8 mouse cellular contexts compared by ENCODE assay signal in the genomic region with DNA sequence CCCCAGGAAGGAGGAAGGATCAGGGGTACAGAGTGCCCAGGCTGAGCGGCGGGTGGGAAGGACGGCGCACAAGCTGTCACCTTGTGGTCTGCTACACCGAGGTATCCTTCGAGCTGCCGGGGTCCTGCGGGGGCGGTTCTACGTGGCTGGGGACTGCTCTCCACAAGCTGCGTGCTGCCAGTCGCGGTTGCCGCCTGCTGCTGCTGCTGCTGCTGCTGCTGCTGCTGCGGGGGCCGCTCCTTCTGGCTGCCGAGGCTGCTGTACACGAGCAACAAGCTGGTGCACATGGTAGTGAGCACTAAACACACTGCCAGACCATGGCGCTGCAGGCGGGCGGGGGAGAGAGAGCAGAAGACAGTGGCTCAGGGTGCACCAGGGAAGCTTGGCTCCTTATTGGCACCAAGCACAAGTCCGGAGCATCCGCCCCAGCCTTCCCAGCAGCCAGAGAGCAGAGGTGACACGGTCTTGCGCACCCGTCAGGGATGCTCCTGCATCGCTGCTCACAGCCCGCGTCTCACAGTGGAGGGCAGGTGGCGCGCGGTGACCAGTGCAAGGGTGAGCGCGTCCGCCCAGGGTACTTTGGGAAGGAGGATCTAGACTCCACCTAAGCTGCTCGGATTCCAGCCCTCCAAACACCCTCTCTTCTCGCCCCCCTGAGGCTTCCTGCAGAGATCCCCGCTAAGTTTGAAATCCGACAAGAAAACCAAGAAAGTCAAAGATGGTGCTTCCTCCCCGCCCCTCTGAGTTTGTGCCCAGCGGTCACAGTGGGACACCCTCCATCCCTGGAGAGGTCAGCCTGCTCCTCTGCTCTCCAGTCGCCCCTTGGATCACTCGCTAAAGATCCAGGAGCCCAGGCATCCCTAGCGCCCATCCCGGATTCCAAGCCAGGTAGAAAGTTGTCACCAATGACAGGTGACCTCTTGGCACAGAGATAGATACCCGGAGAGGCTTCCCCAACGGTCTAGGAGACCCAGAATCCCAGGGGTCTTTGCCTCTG. TPM values are rescaled to one million over a fixed set of nuclear protein-coding genes. Genes with fewer than 3 reads are reported as not detected.
DNase-seq lines count a peak whose midpoint lies in the region; ATAC-seq and TF ChIP-seq lines count a peak whose summit lies in the region.

No protein-coding gene starts in this region.

- H3K27me3 ChIP-seq in kidney, embryonic 14.5 days (ENCODE audit: control insufficient read depth, insufficient read depth, low read length): peaks cover 14% of the 10 kb centered on the region; the same call in 1 of the 2 replicates
- H3K27me3 ChIP-seq in cerebellum, adult 2 months (ENCODE audit: control insufficient read depth, insufficient read depth, low read length): no peaks in the 10 kb centered on the region
- peaks cover 28% of the 10 kb centered on the region for H3K27me3 ChIP-seq in stomach, embryonic 16.5 days (ENCODE audit: control insufficient read depth, insufficient read depth, low read length)

- peak; percentile 11; the same call in 1 of the 2 replicates for TF ChIP-seq CTCF in cerebellum, adult 2 months (IDR thresholded peaks at IDR 0.05; ENCODE audit: borderline replicate concordance, insufficient read depth, low read depth, low read length)

- peak; percentile 82 for ATAC-seq in kidney, embryonic 14.5 days (ENCODE audit: low FRiP score, low TSS enrichment)
- ATAC-seq in megakaryocyte-erythroid progenitor cell, adult 5-6 weeks (replicated peaks; ENCODE audit: low FRiP score, low TSS enrichment, poor library complexity, severe bottlenecking): peak; percentile 31; the same call in 1 of the 2 replicates
- peak; percentile 37; the same call in 1 of the 2 replicates for ATAC-seq in stomach, embryonic 16.5 days (ENCODE audit: insufficient read depth, low FRiP score)

- no peaks in the 10 kb centered on the region for H3K9me3 ChIP-seq in kidney, embryonic 14.5 days (ENCODE audit: control insufficient read depth, low read length)
- H3K9me3 ChIP-seq in stomach, embryonic 16.5 days (replicated peaks; ENCODE audit: control insufficient read depth, low read length): no peaks in the 10 kb centered on the region

- TF ChIP-seq POLR2A in cerebellum, adult 2 months (IDR thresholded peaks at IDR 0.05; ENCODE audit: borderline replicate concordance, insufficient read depth, low read length): no peak

- H3K36me3 ChIP-seq in kidney, embryonic 14.5 days (ENCODE audit: control insufficient read depth, insufficient read depth, low read length): no peaks in the 10 kb centered on the region
- H3K36me3 ChIP-seq in stomach, embryonic 16.5 days (ENCODE audit: control insufficient read depth, insufficient read depth, low read length): no peaks in the 10 kb centered on the region

- WGBS in kidney, embryonic 14.5 days: 1% methylated on average over 47 of the region's 47 CpGs
- under 1% methylated on average over 47 of the region's 47 CpGs for WGBS in cerebellum, adult 2 months
- WGBS in stomach, embryonic 16.5 days: under 1% methylated on average over 47 of the region's 47 CpGs

- H3K9ac ChIP-seq in kidney, embryonic 14.5 days (ENCODE audit: low read depth, low read length): peak overlapping the region; percentile 42; the same call in 1 of the 2 replicates
- peak overlapping the region; percentile 48; the same call in 1 of the 2 replicates for H3K9ac ChIP-seq in stomach, embryonic 16.5 days (ENCODE audit: low read length)

- H3K4me3 ChIP-seq in kidney, embryonic 14.5 days (ENCODE audit: low read length): peak overlapping the region; percentile 40
- peak overlapping the region; percentile 65 for H3K4me3 ChIP-seq in cerebellum, adult 2 months (replicated peaks; ENCODE audit: insufficient read depth, low read depth, low read length)
- H3K4me3 ChIP-seq in stomach, embryonic 16.5 days (replicated peaks; ENCODE audit: low read length): peak overlapping the region; percentile 46

- peak overlapping the region; percentile 86 for H3K4me2 ChIP-seq in kidney, embryonic 14.5 days (replicated peaks; ENCODE audit: low read depth, low read length)
- peak overlapping the region; percentile 56 for H3K4me2 ChIP-seq in stomach, embryonic 16.5 days (ENCODE audit: low read depth, low read length)

- H3K4me1 ChIP-seq in kidney, embryonic 14.5 days (ENCODE audit: control insufficient read depth, insufficient read depth, low read length): peaks cover 6% of the 10 kb centered on the region; the same call in 1 of the 2 replicates
- H3K4me1 ChIP-seq in cerebellum, adult 2 months (ENCODE audit: control insufficient read depth, insufficient read depth, low read length): no peaks in the 10 kb centered on the region
- H3K4me1 ChIP-seq in stomach, embryonic 16.5 days (ENCODE audit: control insufficient read depth, insufficient read depth, low read length): peaks cover 13% of the 10 kb centered on the region

- DNase-seq in kidney, adult 11 months: no peak
- peak; percentile 44 to 51 for DNase-seq in cerebellum, adult 2 months
- peak; percentile 26 to 27 for DNase-seq in frontal cortex, postnatal 25 days (ENCODE audit: low spot score in 2 of 2)
- DNase-seq in layer of hippocampus, postnatal 36 days: peak; percentile 55 to 69
- DNase-seq in urinary bladder, adult 18-20 months (ENCODE audit: low spot score in 2 of 2): no peak

- H3K27ac ChIP-seq in kidney, embryonic 14.5 days (ENCODE audit: low read depth, low read length): no peak overlapping the region
- no peak overlapping the region for H3K27ac ChIP-seq in cerebellum, adult 2 months (ENCODE audit: insufficient read depth, low read length)
- H3K27ac ChIP-seq in stomach, embryonic 16.5 days (ENCODE audit: low read length): no peak overlapping the region

RNA-seq across cellular contexts. Expression of gene St6galnac5, which starts 0.8 kb away (rescaled TPM):
- polyA plus RNA-seq in kidney, embryonic 14.5 days (2014; fragmentation: Nextera tagmentation; extraction: Ambion mirVana): 1.1 TPM in 2 replicates
- polyA plus RNA-seq in cerebellum, adult 2 months (2012; rRNA removed): 3.9 and 4.5 TPM in 2 replicates
- 100 to 1,000 TPM; 129 to 131 TPM for total RNA-seq in layer of hippocampus, postnatal 36 days (2021)
- total RNA-seq in megakaryocyte-erythroid progenitor cell, adult 5-6 weeks (2014; fragmentation: Nextera tagmentation): not detected in 2 replicates
- total RNA-seq in megakaryocyte-erythroid progenitor cell, adult 5-6 weeks (2017): 0.23 TPM in 1 of 2 replicates, not detected in the other
- 0.95 and 1.5 TPM in 2 replicates for polyA plus RNA-seq in stomach, embryonic 16.5 days (2015; fragmentation: Nextera tagmentation; extraction: Ambion mirVana)

Comparison
In these comparisons a context has a peak if more than half of its experiments do, and no peak if none do; other contexts are left out.
1. ATAC-seq: peak in every context shown above with its lines; median percentile 82 in kidney, embryonic 14.5 days; 37 in stomach, embryonic 16.5 days; 31 in megakaryocyte-erythroid progenitor cell, adult 5-6 weeks.
2. DNase-seq: peak in cerebellum, adult 2 months (2 of 2), frontal cortex, postnatal 25 days (2 of 2) and layer of hippocampus, postnatal 36 days (2 of 2); none in kidney, adult 11 months (single experiment) and urinary bladder, adult 18-20 months (0 of 2).
3. Peak in every context shown above with its lines, with median percentiles within 50 percentile points of each other: H3K4me3 ChIP-seq.